Mouse (Mus musculus) hindbrain, postnatal 0 days (tissue): Measurements from ENCODE around the gene Ccdc88c. TPM values are rescaled to one million over a fixed set of nuclear protein-coding genes. Genes with fewer than 3 reads are reported as not detected.

Experiments used
- ATAC-seq: fragments of 200-750 bp; cut with Nextera tagmentation; 2 replicates; pipeline ENCODE4 v1.8.0; 2017; ENCODE audit warnings: mild to moderate bottlenecking, moderate TSS enrichment, moderate library complexity
- DNase-seq: peaks from one replicate; pipeline ENCODE4 v3.0.0-alpha.2; 2015; ENCODE audit warnings: low spot score
- H3K27ac ChIP-seq: fragments of 300-500 bp; sonication (generic); 2 replicates; pipeline ENCODE4 v1.5.1; 2014; ENCODE audit warnings: mild to moderate bottlenecking
- H3K27me3 ChIP-seq: fragments of 300-500 bp; sonication (generic); 2 replicates; pipeline ENCODE4 v1.6.1; 2014; ENCODE audit warnings: low read length, mixed read lengths; ENCODE audit not compliant: insufficient read depth
- H3K36me3 ChIP-seq: fragments of 300-500 bp; sonication (generic); 2 replicates; pipeline ENCODE4 v1.6.1; 2014; ENCODE audit warnings: low read length, mixed read lengths; ENCODE audit not compliant: insufficient read depth
- H3K4me1 ChIP-seq: fragments of 300-500 bp; sonication (generic); 2 replicates; pipeline ENCODE4 v1.6.1; 2014; ENCODE audit warnings: antibody characterized with exemption, low read length, mixed read lengths; ENCODE audit not compliant: insufficient read depth
- H3K4me2 ChIP-seq: fragments of 300-500 bp; sonication (generic); 2 replicates; pipeline ENCODE4 v1.6.1; 2014; ENCODE audit warnings: low read depth, mild to moderate bottlenecking, low read length, moderate library complexity, mixed read lengths
- H3K4me3 ChIP-seq: fragments of 300-500 bp; sonication (generic); 2 replicates; pipeline ENCODE4 v1.5.1; 2014; ENCODE audit warnings: low read length
- H3K9ac ChIP-seq: fragments of 300-500 bp; sonication (generic); replicated peaks from 2 replicates; pipeline ENCODE4 v1.6.1; 2014; ENCODE audit warnings: mild to moderate bottlenecking, low read length, moderate library complexity, mixed read lengths
- H3K9me3 ChIP-seq: fragments of 300-500 bp; sonication (generic); 2 replicates; pipeline ENCODE4 v1.6.1; 2016; ENCODE audit warnings: low read length, mixed read lengths
- CTCF ChIP-seq: IDR thresholded peaks from 2 replicates; pipeline ENCODE4 v1.5.1; 2016; ENCODE audit warnings: antibody characterized with exemption, control low read depth, low read depth
- WGBS: fragments of 180-500 bp; shearing (Covaris S2); extraction: QIAGEN DNeasy Blood & Tissue Kit; methylation state at CpG from one replicate; pipeline ENCODE4 v1.1.7; 2014; 5-methylcytosine and 5-hydroxymethylcytosine counted together
- polyA plus RNA-seq: library from polyadenylated mRNA; unstranded; fragments of >200 nt; fragmentation: Nextera tagmentation; extraction: Ambion mirVana; gene quantifications from 2 replicates; pipeline ENCODE4 v1.2.1, GENCODE M21; 2015
- total RNA-seq: library from RNA; depleted of rRNA; stranded (reverse); fragments of >200 nt; gene quantifications from 2 replicates; pipeline ENCODE4 v1.2.3, GENCODE M21; 2014

Gene Ccdc88c
- total and polyA plus RNA-seq, 2 experiments from 2014 or later, result 11.2 to 17.7 TPM

- 86% methylated on average over 6 of the region's 6 CpGs for WGBS
These were observed 152.9 kb downstream of the Ccdc88c start for GRCm38 (mm10) chr12:100875960-100876359.

GRCm38 (mm10) chr12:100875553-100875952, 153.3 kb downstream of the Ccdc88c start:
- Histone ChIP-seq H3K4me2 (no peak overlapping the region), H3K4me3 (no peak overlapping the region), H3K9me3 (no peaks in the 10 kb centered on the region), H3K4me1 (no peaks in the 10 kb centered on the region), H3K27ac (no peak overlapping the region), H3K27me3 (no peaks in the 10 kb centered on the region), H3K9ac (no peak overlapping the region), H3K36me3 (0 out of 2 replicates have a peak, but pooled peaks cover 4% of the 10 kb centered on the region)
- WGBS, result 57% methylated on average over 3 of the region's 3 CpGs
- TF ChIP-seq CTCF, result no peak
- no peak for DNase-seq
- ATAC-seq, result no peak

More at GRCm38 (mm10) chr12:100875960-100876359, 152.9 kb downstream of the Ccdc88c start:
- no peak for ATAC-seq
- Histone ChIP-seq H3K27ac (no peak overlapping the region), H3K27me3 (no peaks in the 10 kb centered on the region), H3K4me3 (no peak overlapping the region), H3K9ac (no peak overlapping the region), H3K4me2 (no peak overlapping the region), H3K36me3 (0 out of 2 replicates have a peak, but pooled peaks cover 4% of the 10 kb centered on the region), H3K4me1 (no peaks in the 10 kb centered on the region), H3K9me3 (no peaks in the 10 kb centered on the region)
- TF ChIP-seq CTCF, result no peak
- no peak for DNase-seq

GRCm38 (mm10) chr12:100873612-100874011, 155.2 kb downstream of the Ccdc88c start:
- 0 out of 2 replicates have a peak, but pooled peaks cover 4% of the 10 kb centered on the region for H3K36me3 ChIP-seq
- no peak for DNase-seq
- no peaks in the 10 kb centered on the region for H3K4me1 ChIP-seq
- no peaks in the 10 kb centered on the region for H3K9me3 ChIP-seq
- ATAC-seq, result no peak
- no peak overlapping the region for H3K9ac ChIP-seq
- no peaks in the 10 kb centered on the region for H3K27me3 ChIP-seq
- TF ChIP-seq CTCF, result no peak
- no peak overlapping the region for H3K4me3 ChIP-seq
- no peak overlapping the region for H3K27ac ChIP-seq
- WGBS, result 83% methylated on average over 3 of the region's 3 CpGs
- H3K4me2 ChIP-seq, result no peak overlapping the region

GRCm38 (mm10) chr12:100871841-100872240, 157.0 kb downstream of the Ccdc88c start:
- ATAC-seq, result no peak
- WGBS, result 85% methylated on average over 2 of the region's 2 CpGs
- Histone ChIP-seq H3K9me3 (no peaks in the 10 kb centered on the region), H3K27me3 (no peaks in the 10 kb centered on the region), H3K4me3 (no peak overlapping the region), H3K4me2 (no peak overlapping the region), H3K4me1 (0 out of 2 replicates have a peak, but pooled peaks cover 3% of the 10 kb centered on the region), H3K9ac (no peak overlapping the region), H3K36me3 (no peaks in the 10 kb centered on the region), H3K27ac (no peak overlapping the region)
- no peak for TF ChIP-seq CTCF
- DNase-seq, result no peak

GRCm38 (mm10) chr12:100871234-100871633, 157.6 kb downstream of the Ccdc88c start:
- Histone ChIP-seq H3K36me3 (no peaks in the 10 kb centered on the region), H3K27me3 (no peaks in the 10 kb centered on the region), H3K4me3 (no peak overlapping the region), H3K27ac (no peak overlapping the region), H3K4me2 (no peak overlapping the region), H3K9me3 (no peaks in the 10 kb centered on the region), H3K4me1 (0 out of 2 replicates have a peak, but pooled peaks cover 3% of the 10 kb centered on the region), H3K9ac (no peak overlapping the region)
- ATAC-seq (no peak), DNase-seq (no peak)
- no peak for TF ChIP-seq CTCF
- 96% methylated on average over 6 of the region's 6 CpGs for WGBS

- no peak overlapping the region for H3K4me2 ChIP-seq
- DNase-seq (no peak), ATAC-seq (no peak)
- H3K4me1 ChIP-seq, result 0 out of 2 replicates have a peak, but pooled peaks cover 3% of the 10 kb centered on the region
- WGBS, result 50% methylated on average over 4 of the region's 4 CpGs
- no peak for TF ChIP-seq CTCF
- no peak overlapping the region for H3K9ac ChIP-seq
- H3K4me3 ChIP-seq, result no peak overlapping the region
- no peaks in the 10 kb centered on the region for H3K27me3 ChIP-seq
- H3K36me3 ChIP-seq, result no peaks in the 10 kb centered on the region
- no peaks in the 10 kb centered on the region for H3K9me3 ChIP-seq
- H3K27ac ChIP-seq, result no peak overlapping the region
These were observed 160.7 kb downstream of the Ccdc88c start for GRCm38 (mm10) chr12:100868049-100868622.

GRCm38 (mm10) chr12:100867097-100867496, 161.8 kb downstream of the Ccdc88c start:
- ATAC-seq (no peak; the same call in 1 of the 2 replicates), DNase-seq (peak; percentile 35)
- H3K9ac ChIP-seq, result no peak overlapping the region
- no peaks in the 10 kb centered on the region for H3K27me3 ChIP-seq
- no peak for TF ChIP-seq CTCF
- no peak overlapping the region for H3K27ac ChIP-seq
- H3K4me1 ChIP-seq, result 0 out of 2 replicates have a peak, but pooled peaks cover 3% of the 10 kb centered on the region
- no peak overlapping the region for H3K4me3 ChIP-seq
- no peaks in the 10 kb centered on the region for H3K9me3 ChIP-seq
- 60% methylated on average over 8 of the region's 8 CpGs for WGBS
- no peaks in the 10 kb centered on the region for H3K36me3 ChIP-seq
- H3K4me2 ChIP-seq, result no peak overlapping the region
